Mouse (Mus musculus) MEL (cell line): ENCODE results near the gene Col24a1. TPM values are rescaled to one million over a fixed set of nuclear protein-coding genes. Genes with fewer than 3 reads are reported as not detected.

Source experiments
- DNase-seq: peaks from one replicate; pipeline ENCODE4 v3.0.0; 2011; ENCODE audit warnings: low read depth, low spot score
- H3K27ac ChIP-seq: 2 replicates; pipeline ENCODE4 v1.5.1; 2012; ENCODE audit warnings: low read depth, mild to moderate bottlenecking, control low read depth, low read length, moderate library complexity; ENCODE audit not compliant: control insufficient read depth
- H3K27me3 ChIP-seq, 2 experiments: fragments of 150-350 bp in 1 of 2; sonication (generic) in 1 of 2; 2 replicates each; pipeline ENCODE4 v1.6.1; 2012; ENCODE audit warnings: low read length in 2 of 2, mild to moderate bottlenecking in 2 of 2, improper control_type of control experiment in 1 of 2, moderate library complexity in 1 of 2; ENCODE audit not compliant: insufficient read depth in 2 of 2, control insufficient read depth in 1 of 2
- H3K36me3 ChIP-seq, 2 experiments: 2 replicates each; pipeline ENCODE4 v1.6.1; 2012 to 2014; ENCODE audit warnings: low read length in 2 of 2, improper control_type of control experiment in 1 of 2, inconsistent platforms in 1 of 2, mild to moderate bottlenecking in 1 of 2; ENCODE audit not compliant: insufficient read depth in 2 of 2, control insufficient read depth in 1 of 2
- H3K4me1 ChIP-seq, 2 experiments: fragments of 150-350 bp in 1 of 2; sonication (generic) in 1 of 2; 2 replicates each; pipeline ENCODE4 v1.6.1; 2012; ENCODE audit warnings: low read length in 2 of 2, improper control_type of control experiment in 1 of 2, mild to moderate bottlenecking in 1 of 2; ENCODE audit not compliant: insufficient read depth in 2 of 2, control insufficient read depth in 1 of 2
- H3K4me3 ChIP-seq, 2 experiments: fragments of 150-350 bp in 1 of 2; sonication (generic) in 1 of 2; 2 replicates each; pipeline ENCODE4 v1.5.1; 2012; ENCODE audit warnings: low read depth in 2 of 2, low read length in 2 of 2, mild to moderate bottlenecking in 2 of 2, moderate library complexity in 2 of 2, control low read depth in 1 of 2, improper control_type of control experiment in 1 of 2; ENCODE audit not compliant: control insufficient read depth in 1 of 2, insufficient read depth in 1 of 2
- H3K79me2 ChIP-seq: 2 replicates; pipeline ENCODE4 v1.6.1; 2012; ENCODE audit warnings: mild to moderate bottlenecking, low read length, moderate library complexity; ENCODE audit not compliant: control insufficient read depth, poor library complexity, insufficient read depth
- H3K9ac ChIP-seq: 2 replicates; pipeline ENCODE4 v1.6.1; 2012; ENCODE audit warnings: low read depth, mild to moderate bottlenecking, control low read depth, low read length, moderate library complexity; ENCODE audit not compliant: control insufficient read depth, poor library complexity, severe bottlenecking
- H3K9me3 ChIP-seq: fragments of 150-350 bp; sonication (generic); replicated peaks from 2 replicates; pipeline ENCODE4 v1.6.1; 2012; ENCODE audit warnings: mild to moderate bottlenecking, low read length, improper control_type of control experiment, moderate library complexity; ENCODE audit not compliant: insufficient read depth
- BHLHE40 ChIP-seq: IDR thresholded peaks from 2 replicates; pipeline ENCODE4 v1.6.1; 2012; ENCODE audit warnings: low read depth, mild to moderate bottlenecking, inconsistent platforms, low read length, improper control_type of control experiment, borderline replicate concordance
- CHD1 ChIP-seq: IDR thresholded peaks from 2 replicates; pipeline ENCODE4 v1.6.1; 2012; ENCODE audit warnings: low read depth, mild to moderate bottlenecking, inconsistent platforms, low read length, improper control_type of control experiment
- CTCF ChIP-seq, 3 experiments: IDR thresholded peaks in 2 of 3; conservative IDR thresholded peaks in 1 of 3; 2 replicates each; pipeline ENCODE4 v1.5.1; 2011 to 2012; ENCODE audit warnings: low read length in 3 of 3, low read depth in 2 of 3, mild to moderate bottlenecking in 2 of 3, improper control_type of control experiment in 1 of 3, inconsistent platforms in 1 of 3, mixed read lengths in 1 of 3, moderate library complexity in 1 of 3; ENCODE audit not compliant: control insufficient read depth in 1 of 3, insufficient read depth in 1 of 3, poor library complexity in 1 of 3, severe bottlenecking in 1 of 3
- GATA1 ChIP-seq: IDR thresholded peaks from 2 replicates; pipeline ENCODE4 v1.6.1; 2011; ENCODE audit warnings: low read depth, low read length, improper control_type of control experiment
- JUND ChIP-seq: IDR thresholded peaks from 2 replicates; pipeline ENCODE4 v1.6.1; 2011; ENCODE audit warnings: low read depth, mild to moderate bottlenecking, improper control_type of control experiment, low read length
- KAT2A ChIP-seq: conservative IDR thresholded peaks from 2 replicates; pipeline ENCODE4 v1.6.1; 2012; ENCODE audit warnings: low read depth, low read length, improper control_type of control experiment, inconsistent platforms
- MAX ChIP-seq: IDR thresholded peaks from 2 replicates; pipeline ENCODE4 v1.6.1; 2011; ENCODE audit warnings: low read length, improper control_type of control experiment
- MAZ ChIP-seq: IDR thresholded peaks from 2 replicates; pipeline ENCODE4 v1.6.1; 2012; ENCODE audit warnings: low read depth, mild to moderate bottlenecking, inconsistent platforms, low read length, improper control_type of control experiment
- MXI1 ChIP-seq: IDR thresholded peaks from 2 replicates; pipeline ENCODE4 v1.6.1; 2011; ENCODE audit warnings: mild to moderate bottlenecking, low read depth, low read length, improper control_type of control experiment
- MYB ChIP-seq: IDR thresholded peaks from 2 replicates; pipeline ENCODE4 v1.6.1; 2011; ENCODE audit warnings: mild to moderate bottlenecking, low read depth, low read length, improper control_type of control experiment
- MYC ChIP-seq: IDR thresholded peaks from 2 replicates; pipeline ENCODE4 v1.6.1; 2011; ENCODE audit warnings: low read depth, mild to moderate bottlenecking, low read length, improper control_type of control experiment, moderate library complexity
- NELFE ChIP-seq: IDR thresholded peaks from 2 replicates; pipeline ENCODE4 v1.6.1; 2011; ENCODE audit warnings: low read depth, low read length, improper control_type of control experiment
- NRF1 ChIP-seq: IDR thresholded peaks from 2 replicates; pipeline ENCODE4 v1.6.1; 2014; ENCODE audit warnings: low read depth, mild to moderate bottlenecking, inconsistent platforms, low read length, improper control_type of control experiment, moderate library complexity; ENCODE audit not compliant: poor library complexity, insufficient read depth, severe bottlenecking
- POLR2A ChIP-seq, 2 experiments: IDR thresholded peaks; 2 replicates each; pipeline ENCODE4 v1.6.1; 2011 to 2012; ENCODE audit warnings: low read length in 2 of 2, mild to moderate bottlenecking in 2 of 2, control low read depth in 1 of 2, improper control_type of control experiment in 1 of 2, low read depth in 1 of 2, moderate library complexity in 1 of 2; ENCODE audit not compliant: control insufficient read depth in 1 of 2, insufficient read depth in 1 of 2, poor library complexity in 1 of 2
- RCOR1 ChIP-seq: IDR thresholded peaks from 2 replicates; pipeline ENCODE4 v1.6.1; 2012; ENCODE audit warnings: low read depth, mild to moderate bottlenecking, inconsistent platforms, low read length, improper control_type of control experiment
- SIN3A ChIP-seq: IDR thresholded peaks from 2 replicates; pipeline ENCODE4 v1.6.1; 2012; ENCODE audit warnings: low read length, improper control_type of control experiment, inconsistent platforms
- SMC3 ChIP-seq: IDR thresholded peaks from 2 replicates; pipeline ENCODE4 v1.6.1; 2011; ENCODE audit warnings: low read depth, low read length, improper control_type of control experiment
- TAL1 ChIP-seq: IDR thresholded peaks from 2 replicates; pipeline ENCODE4 v1.6.1; 2012; ENCODE audit warnings: mild to moderate bottlenecking, inconsistent platforms, low read length, moderate library complexity, mixed read lengths
- TCF12 ChIP-seq: IDR thresholded peaks from 2 replicates; pipeline ENCODE4 v1.6.1; 2014; ENCODE audit warnings: low read depth, mild to moderate bottlenecking, inconsistent platforms, low read length, improper control_type of control experiment, moderate library complexity
- UBTF ChIP-seq: IDR thresholded peaks from 2 replicates; pipeline ENCODE4 v1.6.1; 2012; ENCODE audit warnings: low read depth, mild to moderate bottlenecking, inconsistent platforms, low read length, improper control_type of control experiment, moderate library complexity, borderline replicate concordance; ENCODE audit not compliant: insufficient read depth
- USF1 ChIP-seq: IDR thresholded peaks from 2 replicates; pipeline ENCODE4 v1.6.1; 2014; ENCODE audit warnings: low read depth, mild to moderate bottlenecking, inconsistent platforms, low read length, improper control_type of control experiment, moderate library complexity
- USF2 ChIP-seq, 2 experiments: IDR thresholded peaks; 2 replicates each; pipeline ENCODE4 v1.6.1; 2011 to 2012; ENCODE audit warnings: improper control_type of control experiment in 2 of 2, low read length in 2 of 2, borderline replicate concordance in 1 of 2, inconsistent platforms in 1 of 2, low read depth in 1 of 2, mild to moderate bottlenecking in 1 of 2; ENCODE audit not compliant: insufficient read depth in 1 of 2
- ZKSCAN1 ChIP-seq: IDR thresholded peaks from 2 replicates; pipeline ENCODE4 v1.6.1; 2012; ENCODE audit warnings: low read depth, mild to moderate bottlenecking, inconsistent platforms, low read length, improper control_type of control experiment, moderate library complexity
- ZMIZ1 ChIP-seq: IDR thresholded peaks from 2 replicates; pipeline ENCODE4 v1.6.1; 2012; ENCODE audit warnings: low read depth, mild to moderate bottlenecking, inconsistent platforms, low read length, improper control_type of control experiment, moderate library complexity
- ZNF384 ChIP-seq: IDR thresholded peaks from 2 replicates; pipeline ENCODE4 v1.6.1; 2012; ENCODE audit warnings: low read depth, mild to moderate bottlenecking, inconsistent platforms, low read length, improper control_type of control experiment
- polyA plus RNA-seq, 2 experiments: library from polyadenylated mRNA; stranded (reverse) in 1 of 2; unstranded in 1 of 2; fragments of >175 nt in 1 of 2; fragments of >200 nt in 1 of 2; gene quantifications; 2 replicates each; pipeline versions ENCODE4 v1.2.1 to v1.2.4; 2012; ENCODE audit warnings: low replicate concordance in 2 of 2, low read depth in 1 of 2; ENCODE audit not compliant: insufficient read length in 2 of 2, insufficient read depth in 1 of 2, missing spikeins in 1 of 2
- total RNA-seq: library from RNA; depleted of rRNA; stranded (reverse); fragments of 300-350 nt; gene quantifications from 2 replicates; pipeline ENCODE4 v1.2.3, GENCODE M21; 2012

Col24a1 gene
- total and polyA plus RNA-seq, 3 experiments: not detected

DNA sequence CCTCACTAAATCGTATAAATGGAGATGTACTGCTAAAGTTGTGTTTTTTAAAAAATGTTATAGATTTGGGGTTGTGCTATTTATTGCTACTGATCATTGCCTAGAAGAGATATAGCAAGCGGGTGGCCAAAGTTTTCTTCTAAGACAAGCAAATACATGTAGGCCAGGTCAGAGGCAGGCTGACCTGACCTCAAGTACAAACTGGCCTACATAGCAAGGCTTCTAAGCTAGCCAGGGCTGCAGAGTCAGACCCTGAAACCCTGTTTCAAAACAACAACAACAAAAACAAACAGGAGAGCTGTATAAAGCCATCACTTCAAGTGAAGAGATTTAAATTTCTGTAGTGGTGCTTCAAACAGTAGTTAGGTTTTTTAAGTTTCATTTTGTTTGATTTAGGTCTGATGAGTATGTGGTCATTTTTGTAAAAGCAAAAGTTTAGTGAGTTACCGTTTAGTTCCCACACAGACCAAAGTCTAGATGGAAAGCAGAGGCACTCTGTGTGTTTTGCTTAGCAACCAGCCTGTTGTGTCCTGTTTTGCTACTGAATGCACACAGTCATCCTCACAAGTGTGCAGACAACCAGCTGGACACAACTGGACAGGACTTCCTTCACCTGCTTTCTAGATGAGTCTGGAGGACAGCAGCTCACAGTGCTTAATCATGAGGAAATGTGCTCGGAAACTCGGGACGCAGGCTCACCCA lies 299.7 kb downstream of the Col24a1 start (continued):
- no peak for TF ChIP-seq ZKSCAN1
- no peak for TF ChIP-seq KAT2A
- TF ChIP-seq, all 39 proteins: peak for 0

GRCm38 (mm10) chr3:145595354-145595753 lies 303.1 kb downstream of the Col24a1 start:
- H3K27me3 ChIP-seq: no peaks in the 10 kb centered on the region
- no peak for DNase-seq
- no peak overlapping the region for H3K27ac ChIP-seq
- H3K4me1 ChIP-seq: no peaks in the 10 kb centered on the region; a peak in 1 of 4 replicates
- 0 out of 2 replicates have a peak, but pooled peaks cover 1% of the 10 kb centered on the region for H3K79me2 ChIP-seq
- TF ChIP-seq UBTF (no peak), MAZ (no peak), NELFE (no peak), ZMIZ1 (no peak), MYB (no peak), TCF12 (no peak), MYC (no peak), SIN3A (no peak), BHLHE40 (no peak), JUND (no peak)
- no peak overlapping the region for H3K9ac ChIP-seq
- H3K4me3 ChIP-seq: no peak overlapping the region
- peaks cover 1 to 23% of the 10 kb centered on the region in 2 experiments; a peak in 3 of 4 replicates for H3K36me3 ChIP-seq
- no peaks in the 10 kb centered on the region for H3K9me3 ChIP-seq

DNA sequence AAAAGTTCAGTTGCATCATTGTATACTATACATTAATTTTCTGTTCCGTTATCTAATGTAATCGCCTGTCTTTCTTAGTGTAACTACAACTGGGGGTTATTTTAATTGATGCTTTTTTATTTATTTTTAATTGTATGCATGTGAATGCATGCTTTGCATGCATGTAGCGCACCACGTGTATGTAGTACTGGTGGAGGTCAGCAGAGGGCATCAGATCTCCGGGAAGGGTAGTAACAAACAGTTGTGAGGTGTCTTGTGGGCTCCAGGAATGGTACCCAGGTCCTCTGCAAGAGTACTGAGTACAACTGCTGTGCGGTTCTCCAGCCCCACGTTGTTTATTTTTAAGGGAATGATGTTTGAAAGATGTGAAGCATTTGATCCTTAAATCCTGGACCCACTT lies 306.8 kb downstream of the Col24a1 start:
- Histone ChIP-seq H3K4me3 (no peak overlapping the region), H3K9ac (no peak overlapping the region), H3K9me3 (no peaks in the 10 kb centered on the region), H3K79me2 (no peaks in the 10 kb centered on the region)
- TF ChIP-seq TAL1 (no peak), ZKSCAN1 (no peak), CTCF (IDR thresholded peaks at IDR 0.05 in 2 of 3, conservative IDR thresholded peaks at IDR 0.05 in 1 of 3; ENCODE audit: control insufficient read depth in 1 of 3, insufficient read depth in 1 of 3, low read depth in 2 of 3, low read length in 3 of 3, poor library complexity in 1 of 3, severe bottlenecking in 1 of 3) (peak; percentile 26; a peak in 5 of 6 replicates), SMC3 (peak; percentile 36), SIN3A (no peak), POLR2A (IDR thresholded peaks at IDR 0.05; ENCODE audit: control insufficient read depth in 1 of 2, insufficient read depth in 1 of 2, low read depth in 1 of 2, low read length in 2 of 2, poor library complexity in 1 of 2) (no peak), MAX (no peak), CHD1 (no peak), MXI1 (no peak), USF2 (IDR thresholded peaks at IDR 0.05; ENCODE audit: borderline replicate concordance in 1 of 2, insufficient read depth in 1 of 2, low read depth in 1 of 2, low read length in 2 of 2) (no peak), MYC (no peak), NRF1 (no peak), ZNF384 (no peak), USF1 (no peak), GATA1 (no peak), RCOR1 (no peak)
- TF ChIP-seq, all 39 proteins: peak for 2
- peak; percentile 30 for DNase-seq
- H3K4me1 ChIP-seq: no peaks in the 10 kb centered on the region; a peak in 1 of 4 replicates
- no peak overlapping the region for H3K27ac ChIP-seq
- H3K36me3 ChIP-seq: peaks cover 0 to 18% of the 10 kb centered on the region in 2 experiments; a peak in 2 of 4 replicates
- H3K27me3 ChIP-seq: no peaks in the 10 kb centered on the region
